Mouse (Mus musculus) limb, embryonic 14.5 days (tissue): Measurements from ENCODE around the gene Actn4. TPM values are rescaled to one million over a fixed set of nuclear protein-coding genes. Genes with fewer than 3 reads are reported as not detected.
"Not testable (repeated sequence)": the region's sequence is repeated elsewhere in the genome, so short reads cannot be mapped to it uniquely, and the experiment has no call there.

Experiments
- ATAC-seq: fragments of 200-750 bp; cut with Nextera tagmentation; 2 replicates; pipeline ENCODE4 v1.8.0; 2017; ENCODE audit warnings: low read depth, moderate number of reproducible peaks, moderate TSS enrichment; ENCODE audit not compliant: low FRiP score
- DNase-seq: peaks from one replicate; pipeline ENCODE4 v3.0.0-alpha.2; 2015; ENCODE audit warnings: low spot score
- H3K27ac ChIP-seq: fragments of 300-500 bp; sonication (generic); replicated peaks from 2 replicates; pipeline ENCODE4 v1.5.1; 2014; ENCODE audit warnings: low read depth, mild to moderate bottlenecking, low read length, moderate library complexity, mixed read lengths
- H3K27me3 ChIP-seq: fragments of 300-500 bp; sonication (generic); 2 replicates; pipeline ENCODE4 v1.6.1; 2014; ENCODE audit warnings: low read length, mixed read lengths; ENCODE audit not compliant: control insufficient read depth, insufficient read depth
- H3K36me3 ChIP-seq: fragments of 300-500 bp; sonication (generic); 2 replicates; pipeline ENCODE4 v1.6.1; 2014; ENCODE audit warnings: mild to moderate bottlenecking, low read length, moderate library complexity, mixed read lengths; ENCODE audit not compliant: control insufficient read depth, insufficient read depth
- H3K4me1 ChIP-seq: fragments of 300-500 bp; sonication (generic); 2 replicates; pipeline ENCODE4 v1.6.1; 2014; ENCODE audit warnings: antibody characterized with exemption, low read length, mixed read lengths; ENCODE audit not compliant: control insufficient read depth, insufficient read depth
- H3K4me2 ChIP-seq: fragments of 300-500 bp; sonication (generic); replicated peaks from 2 replicates; pipeline ENCODE4 v1.6.1; 2014; ENCODE audit warnings: low read depth, mild to moderate bottlenecking, low read length, moderate library complexity; ENCODE audit not compliant: severe bottlenecking
- H3K4me3 ChIP-seq: fragments of 300-500 bp; sonication (generic); replicated peaks from 2 replicates; pipeline ENCODE4 v1.5.1; 2014; ENCODE audit warnings: low read length
- H3K9ac ChIP-seq: fragments of 300-500 bp; sonication (generic); 2 replicates; pipeline ENCODE4 v1.6.1; 2014; ENCODE audit warnings: mild to moderate bottlenecking, low read depth, low read length, moderate library complexity; ENCODE audit not compliant: severe bottlenecking
- H3K9me3 ChIP-seq: fragments of 300-500 bp; sonication (generic); 2 replicates; pipeline ENCODE4 v1.6.1; 2016; ENCODE audit warnings: low read length; ENCODE audit not compliant: control insufficient read depth
- POLR2A ChIP-seq: fragments of 200-500 bp; IDR thresholded peaks from 2 replicates; pipeline ENCODE4 v1.8.0; 2012; ENCODE audit warnings: inconsistent platforms, mild to moderate bottlenecking, moderate library complexity, borderline replicate concordance; ENCODE audit not compliant: insufficient read depth, insufficient read length; ENCODE audit errors: extremely low read depth
- WGBS: fragments of 180-500 bp; shearing (Covaris S2); extraction: QIAGEN DNeasy Blood & Tissue Kit; methylation state at CpG from one replicate; pipeline ENCODE4 v1.1.7; 2014; 5-methylcytosine and 5-hydroxymethylcytosine counted together
- polyA plus RNA-seq, 2 experiments: library from polyadenylated mRNA; depleted of rRNA in 1 of 2; stranded (reverse) in 1 of 2; unstranded in 1 of 2; fragments of >200 nt; fragmentation: Nextera tagmentation in 1 of 2; extraction: Ambion mirVana in 1 of 2; gene quantifications; 2 replicates each; pipeline versions ENCODE4 v1.2.1 to v1.2.3; 2012 to 2014

Gene Actn4
- polyA plus RNA-seq, 2 experiments: 268 to 295 TPM

GRCm38 (mm10) chr7:28888701-28889161, 73.4 kb downstream of the Actn4 start:
- H3K27me3 ChIP-seq: peaks cover 17% of the 10 kb centered on the region

GRCm38 (mm10) chr7:28886486-28886885, 75.7 kb downstream of the Actn4 start:
- Histone ChIP-seq H3K9me3 (no peaks in the 10 kb centered on the region), H3K27me3 (peaks cover 17% of the 10 kb centered on the region), H3K4me2 (no peak overlapping the region), H3K36me3 (peaks cover 3% of the 10 kb centered on the region; the same call in 1 of the 2 replicates), H3K9ac (no peak overlapping the region), H3K27ac (no peak overlapping the region), H3K4me1 (peaks cover 8% of the 10 kb centered on the region), H3K4me3 (no peak overlapping the region)
- 20% methylated on average over 14 of the region's 14 CpGs for WGBS
- DNase-seq: no peak
- no peak for ATAC-seq
- TF ChIP-seq POLR2A: no peak

More at GRCm38 (mm10) chr7:28888701-28889161, 73.4 kb downstream of the Actn4 start:
- Histone ChIP-seq H3K4me1 (peaks cover 8% of the 10 kb centered on the region), H3K9me3 (no peaks in the 10 kb centered on the region), H3K27ac (no peak overlapping the region), H3K4me2 (peak overlapping the region; percentile 74), H3K9ac (peak overlapping the region; percentile 44), H3K4me3 (peak overlapping the region; percentile 43), H3K36me3 (peaks cover 24% of the 10 kb centered on the region)
- peak; percentile 22 for DNase-seq
- ATAC-seq: peak; percentile 24; the same call in 1 of the 2 replicates
- TF ChIP-seq POLR2A: no peak
- 2% methylated on average over 26 of the region's 27 CpGs for WGBS

GRCm38 (mm10) chr7:28883704-28884103, 78.4 kb downstream of the Actn4 start:
- not testable (repeated sequence) for H3K9ac ChIP-seq, H3K36me3 ChIP-seq, ATAC-seq, H3K9me3 ChIP-seq, H3K27ac ChIP-seq, H3K4me3 ChIP-seq, H3K4me1 ChIP-seq, DNase-seq, H3K4me2 ChIP-seq
- WGBS: 90% methylated on average over 3 of the region's 4 CpGs
- H3K27me3 ChIP-seq: peaks cover 17% of the 10 kb centered on the region

- 85% methylated on average over 11 of the region's 11 CpGs for WGBS
Observed at GRCm38 (mm10) chr7:28883039-28883438, 79.1 kb downstream of the Actn4 start.

GRCm38 (mm10) chr7:28881199-28881598, 80.9 kb downstream of the Actn4 start, which contains the start of gene Capn12:
Capn12 (plus strand) TSS chr7:28881422.
- H3K27ac ChIP-seq: no peak within 1 kb of the TSS
- no peaks in the 10 kb centered on the region for H3K9me3 ChIP-seq
- H3K36me3 ChIP-seq: no peaks in the 10 kb centered on the region
- no peak within 1 kb of the TSS for H3K4me3 ChIP-seq
- TF ChIP-seq POLR2A: no peak
- DNase-seq (no peak), ATAC-seq (no peak)
- H3K4me2 ChIP-seq: no peak within 1 kb of the TSS
- H3K27me3 ChIP-seq: no peaks in the 10 kb centered on the region
- WGBS: 36% methylated on average over 13 of the region's 13 CpGs
- H3K9ac ChIP-seq: no peak within 1 kb of the TSS
- H3K4me1 ChIP-seq: no peaks in the 10 kb centered on the region

More at GRCm38 (mm10) chr7:28883039-28883438, 79.1 kb downstream of the Actn4 start:
- ATAC-seq (no peak), DNase-seq (no peak)
- H3K9ac ChIP-seq: no peak overlapping the region
- H3K4me1 ChIP-seq: no peaks in the 10 kb centered on the region
- no peaks in the 10 kb centered on the region for H3K9me3 ChIP-seq
- no peak overlapping the region for H3K4me3 ChIP-seq
- H3K27me3 ChIP-seq: peaks cover 11% of the 10 kb centered on the region
- TF ChIP-seq POLR2A: no peak
- no peak overlapping the region for H3K4me2 ChIP-seq
- H3K27ac ChIP-seq: no peak overlapping the region
- no peaks in the 10 kb centered on the region for H3K36me3 ChIP-seq

- Histone ChIP-seq H3K4me3 (no peak overlapping the region), H3K27me3 (no peaks in the 10 kb centered on the region), H3K9me3 (no peaks in the 10 kb centered on the region), H3K27ac (no peak overlapping the region), H3K36me3 (no peaks in the 10 kb centered on the region), H3K4me1 (no peaks in the 10 kb centered on the region), H3K9ac (no peak overlapping the region), H3K4me2 (no peak overlapping the region)
- 64% methylated on average over 10 of the region's 10 CpGs for WGBS
- no peak for ATAC-seq
- no peak for TF ChIP-seq POLR2A
- no peak for DNase-seq
Observed at GRCm38 (mm10) chr7:28880554-28880953, 81.6 kb downstream of the Actn4 start.
